Mouse (Mus musculus): ENCODE data around the gene Hdac10. TPM values are rescaled to one million over a fixed set of nuclear protein-coding genes. Genes with fewer than 3 reads are reported as not detected.

The Hdac10 gene
- 10 to 100 TPM; 14.6 to 14.9 TPM for total RNA-seq (2021)
- long read RNA-seq, experiment 1, partial matches to known transcripts = 2 of 24 reads
- long read RNA-seq, experiment 1, other reads (novel, unspliced or antisense) = 21 of 24 reads
- long read RNA-seq, experiment 2, partial matches to known transcripts = 4 of 26 reads
- long read RNA-seq, experiment 2, other reads (novel, unspliced or antisense) = 19 of 26 reads

- DNase-seq (ENCODE audit: low spot score in 2 of 2) = peak; percentile 78 to 88
Measured at GRCm38 (mm10) chr15:89128382-89129350, at the start of gene Hdac10. Hdac10 (minus strand) TSS chr15:89128700.

GRCm38 (mm10) chr15:89177576-89178259 is 49.2 kb upstream of the Hdac10 start:
- DNase-seq (ENCODE audit: low spot score in 2 of 2) = no peak

GRCm38 (mm10) chr15:89177121-89177520 is 48.6 kb upstream of the Hdac10 start:
- DNase-seq (ENCODE audit: low spot score in 2 of 2) = peak; percentile 71 to 76

- DNase-seq (ENCODE audit: low spot score in 2 of 2) = no peak
Measured at GRCm38 (mm10) chr15:89175411-89176155, 47.1 kb upstream of the Hdac10 start.

- DNase-seq (ENCODE audit: low spot score in 2 of 2) = no peak
Measured at GRCm38 (mm10) chr15:89174889-89175339, 46.4 kb upstream of the Hdac10 start.

- peak in 1 of 2 experiments; percentile 25 for DNase-seq (ENCODE audit: low spot score in 2 of 2)
Measured at GRCm38 (mm10) chr15:89173906-89174214, 45.4 kb upstream of the Hdac10 start.

- no peak for DNase-seq (ENCODE audit: low spot score in 2 of 2)
Measured at GRCm38 (mm10) chr15:89173024-89173905, 44.8 kb upstream of the Hdac10 start.

- no peak for DNase-seq (ENCODE audit: low spot score in 2 of 2)
Measured at GRCm38 (mm10) chr15:89172276-89172935, 43.9 kb upstream of the Hdac10 start.

GRCm38 (mm10) chr15:89171526-89172051 is 43.1 kb upstream of the Hdac10 start:
- no peak for DNase-seq (ENCODE audit: low spot score in 2 of 2)

GRCm38 (mm10) chr15:89170102-89170501 is 41.6 kb upstream of the Hdac10 start:
- DNase-seq (ENCODE audit: low spot score in 2 of 2) = no peak

- DNase-seq (ENCODE audit: low spot score in 2 of 2) = peak in 1 of 2 experiments; percentile 88
Measured at GRCm38 (mm10) chr15:89169431-89169830, 40.9 kb upstream of the Hdac10 start.

GRCm38 (mm10) chr15:89168922-89169321 is 40.4 kb upstream of the Hdac10 start:
- no peak for DNase-seq (ENCODE audit: low spot score in 2 of 2)

GRCm38 (mm10) chr15:89165478-89165877 is 37.0 kb upstream of the Hdac10 start:
- no peak for DNase-seq (ENCODE audit: low spot score in 2 of 2)

- no peak for DNase-seq (ENCODE audit: low spot score in 2 of 2)
Measured at GRCm38 (mm10) chr15:89161397-89161796, 32.9 kb upstream of the Hdac10 start.

- no peak for DNase-seq (ENCODE audit: low spot score in 2 of 2)
Measured at GRCm38 (mm10) chr15:89158516-89158915, 30.0 kb upstream of the Hdac10 start.

- no peak for DNase-seq (ENCODE audit: low spot score in 2 of 2)
Measured at GRCm38 (mm10) chr15:89157954-89158353, 29.5 kb upstream of the Hdac10 start.

GRCm38 (mm10) chr15:89152312-89152711 is 23.8 kb upstream of the Hdac10 start:
- DNase-seq (ENCODE audit: low spot score in 2 of 2) = no peak

GRCm38 (mm10) chr15:89150041-89150390 is 21.5 kb upstream of the Hdac10 start:
- no peak for DNase-seq (ENCODE audit: low spot score in 2 of 2)
